Mouse (Mus musculus): ENCODE data around the gene Tmem151b.

GRCm38 (mm10) chr17:45517549-45518215, 31.8 kb downstream of the Tmem151b start:
- TF ChIP-seq GATA1 (IDR thresholded peaks at IDR 0.05; ENCODE audit: low read length) (no peak), TAL1 (IDR thresholded peaks at IDR 0.05; ENCODE audit: low read length) (no peak)

All from erythroblast, embryonic 14.5 days (primary cell).